Mouse (Mus musculus) liver, embryonic 16.5 days (tissue): Measurements from ENCODE around the gene Smn1. TPM values are rescaled to one million over a fixed set of nuclear protein-coding genes. Genes with fewer than 3 reads are reported as not detected.
A peak's percentile ranks its signal among the peaks of the same experiment; 100 is the strongest.

Experiments
- ATAC-seq: fragments of 200-750 bp; cut with Nextera tagmentation; 2 replicates; pipeline ENCODE4 v1.8.0; 2017; ENCODE audit warnings: low read depth, mild to moderate bottlenecking, moderate number of reproducible peaks, moderate library complexity
- H3K27ac ChIP-seq: fragments of 300-500 bp; sonication (generic); 2 replicates; pipeline ENCODE4 v1.5.1; 2014; ENCODE audit warnings: mild to moderate bottlenecking, low read length
- H3K27me3 ChIP-seq: fragments of 300-500 bp; sonication (generic); 2 replicates; pipeline ENCODE4 v1.6.1; 2014; ENCODE audit warnings: low read depth, low read length, mixed read lengths; ENCODE audit not compliant: control insufficient read depth, insufficient read depth
- H3K36me3 ChIP-seq: fragments of 300-500 bp; sonication (generic); 2 replicates; pipeline ENCODE4 v1.6.1; 2014; ENCODE audit warnings: mild to moderate bottlenecking; ENCODE audit not compliant: control insufficient read depth, insufficient read depth
- H3K4me1 ChIP-seq: fragments of 300-500 bp; sonication (generic); 2 replicates; pipeline ENCODE4 v1.6.1; 2014; ENCODE audit warnings: low read depth, low read length, mixed read lengths; ENCODE audit not compliant: control insufficient read depth
- H3K4me2 ChIP-seq: fragments of 300-500 bp; sonication (generic); 2 replicates; pipeline ENCODE4 v1.6.1; 2014; ENCODE audit warnings: low read depth, low read length, mixed read lengths
- H3K4me3 ChIP-seq: fragments of 300-500 bp; sonication (generic); 2 replicates; pipeline ENCODE4 v1.5.1; 2014; ENCODE audit warnings: low read depth, mild to moderate bottlenecking, low read length
- H3K9ac ChIP-seq: fragments of 300-500 bp; sonication (generic); 2 replicates; pipeline ENCODE4 v1.6.1; 2014; ENCODE audit warnings: low read depth, low read length
- H3K9me3 ChIP-seq: fragments of 300-500 bp; sonication (generic); replicated peaks from 2 replicates; pipeline ENCODE4 v1.6.1; 2016; ENCODE audit warnings: low read length; ENCODE audit not compliant: control insufficient read depth
- WGBS: fragments of 180-500 bp; shearing (Covaris S2); extraction: QIAGEN DNeasy Blood & Tissue Kit; methylation state at CpG from one replicate; pipeline ENCODE4 v1.1.7; 2014; ENCODE audit not compliant: insufficient replicate concordance; 5-methylcytosine and 5-hydroxymethylcytosine counted together
- polyA plus RNA-seq: library from polyadenylated mRNA; unstranded; fragments of >200 nt; fragmentation: Nextera tagmentation; extraction: Ambion mirVana; gene quantifications from 2 replicates; pipeline ENCODE4 v1.2.1, GENCODE M21; 2015

The Smn1 gene
- 13.1 and 14.6 TPM in 2 replicates for polyA plus RNA-seq

DNA sequence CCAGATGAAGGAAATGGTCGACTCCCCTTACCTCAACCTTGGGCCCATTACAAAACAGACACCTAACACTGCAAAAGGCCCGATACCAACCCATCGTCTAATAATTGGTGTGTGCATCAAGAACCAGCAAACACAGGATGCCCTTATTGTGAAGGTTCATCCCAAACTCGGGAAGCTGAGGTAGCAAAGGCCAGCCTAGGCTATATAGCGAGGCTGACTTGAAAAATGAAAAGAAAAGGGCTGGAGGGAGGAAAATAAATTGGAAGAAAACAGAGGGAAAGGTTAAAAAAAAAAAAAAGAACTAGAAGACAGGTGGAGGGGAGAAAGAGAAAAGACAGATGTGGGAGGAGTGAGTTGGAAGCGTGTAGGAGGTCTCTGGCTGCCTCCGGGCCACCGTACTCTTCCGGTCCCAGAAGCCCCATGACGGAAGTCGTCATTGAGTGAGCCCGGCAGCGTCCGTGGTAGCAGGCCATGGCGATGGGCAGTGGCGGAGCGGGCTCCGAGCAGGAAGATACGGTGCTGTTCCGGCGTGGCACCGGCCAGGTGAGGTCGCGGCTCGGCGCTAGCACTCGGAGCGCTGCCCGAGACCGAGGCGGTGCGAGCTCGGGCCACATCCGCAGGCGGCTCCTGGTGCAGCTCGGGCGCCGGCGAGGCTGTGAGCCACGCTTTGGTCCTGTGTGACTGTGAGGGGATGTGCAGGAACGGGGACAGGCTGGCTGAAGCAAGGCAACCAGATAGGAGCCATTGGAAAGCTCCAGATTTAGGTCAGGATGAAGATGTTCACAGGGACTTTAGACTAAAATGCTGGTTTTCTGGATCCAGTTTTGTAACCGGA is at the start of gene Smn1:
Smn1 (plus strand) TSS at position 430 of the 835 bp plus-strand sequence.
- peak within 1 kb of the TSS; percentile 97 for H3K4me3 ChIP-seq
- H3K36me3 ChIP-seq = peaks cover 11% of the 10 kb centered on the region
- no peaks in the 10 kb centered on the region for H3K9me3 ChIP-seq
- no peaks in the 10 kb centered on the region for H3K27me3 ChIP-seq
- H3K4me2 ChIP-seq = peak within 1 kb of the TSS; percentile 83
- peak within 1 kb of the TSS; percentile 86 for H3K9ac ChIP-seq
- peak; percentile 97 for ATAC-seq
- WGBS = 4% methylated on average over 42 of the region's 42 CpGs
- peaks cover 10% of the 10 kb centered on the region for H3K4me1 ChIP-seq
- peak within 1 kb of the TSS; percentile 41; the same call in 1 of the 2 replicates for H3K27ac ChIP-seq

- H3K9ac ChIP-seq = no peak overlapping the region
- peaks cover 7% of the 10 kb centered on the region for H3K4me1 ChIP-seq
- H3K4me2 ChIP-seq = no peak overlapping the region
- H3K4me3 ChIP-seq = no peak overlapping the region
- ATAC-seq = no peak
- WGBS = 19% methylated on average over 6 of the region's 6 CpGs
- H3K27ac ChIP-seq = no peak overlapping the region
- no peaks in the 10 kb centered on the region for H3K27me3 ChIP-seq
- H3K9me3 ChIP-seq = no peaks in the 10 kb centered on the region
- peaks cover 25% of the 10 kb centered on the region for H3K36me3 ChIP-seq
These were observed 25.8 kb upstream of the Smn1 start for GRCm38 (mm10) chr13:100098808-100099207.

- Histone ChIP-seq H3K27me3 (no peaks in the 10 kb centered on the region; the same call in 1 of the 2 replicates), H3K27ac (peak overlapping the region; percentile 55), H3K4me1 (peaks cover 16% of the 10 kb centered on the region), H3K4me2 (peak overlapping the region; percentile 79), H3K4me3 (peak overlapping the region; percentile 93), H3K9ac (peak overlapping the region; percentile 92), H3K9me3 (no peaks in the 10 kb centered on the region), H3K36me3 (no peaks in the 10 kb centered on the region)
- WGBS = 1% methylated on average over 15 of the region's 15 CpGs
- ATAC-seq = peak; percentile 17
These were observed 21.5 kb upstream of the Smn1 start for GRCm38 (mm10) chr13:100103052-100103658.

GRCm38 (mm10) chr13:100103748-100104254 is 20.9 kb upstream of the Smn1 start, which contains the start of gene Bdp1:
Bdp1 (minus strand) TSS chr13:100104070.
- peaks cover 20% of the 10 kb centered on the region for H3K4me1 ChIP-seq
- under 1% methylated on average over 44 of the region's 44 CpGs for WGBS
- H3K9me3 ChIP-seq = no peaks in the 10 kb centered on the region
- H3K4me3 ChIP-seq = peak within 1 kb of the TSS; percentile 93
- H3K36me3 ChIP-seq = no peaks in the 10 kb centered on the region
- no peaks in the 10 kb centered on the region; the same call in 1 of the 2 replicates for H3K27me3 ChIP-seq
- peak within 1 kb of the TSS; percentile 55 for H3K27ac ChIP-seq
- H3K4me2 ChIP-seq = peak within 1 kb of the TSS; percentile 79
- ATAC-seq = peak; percentile 81
- peak within 1 kb of the TSS; percentile 92 for H3K9ac ChIP-seq

- Histone ChIP-seq H3K9ac (peak within 1 kb of the TSS; percentile 71), H3K4me2 (peak within 1 kb of the TSS; percentile 97), H3K27ac (no peak within 1 kb of the TSS; the same call in 1 of the 2 replicates), H3K4me1 (peaks cover 13% of the 10 kb centered on the region), H3K4me3 (peak within 1 kb of the TSS; percentile 73), H3K36me3 (no peaks in the 10 kb centered on the region), H3K27me3 (no peaks in the 10 kb centered on the region; the same call in 1 of the 2 replicates), H3K9me3 (no peaks in the 10 kb centered on the region)
- under 1% methylated on average over 75 of the region's 76 CpGs for WGBS
- peak; percentile 40 for ATAC-seq
These were observed 16.8 kb upstream of the Smn1 start, which contains the start of gene Serf1 for GRCm38 (mm10) chr13:100107652-100108472. Serf1 (plus strand) TSS chr13:100108012.

DNA sequence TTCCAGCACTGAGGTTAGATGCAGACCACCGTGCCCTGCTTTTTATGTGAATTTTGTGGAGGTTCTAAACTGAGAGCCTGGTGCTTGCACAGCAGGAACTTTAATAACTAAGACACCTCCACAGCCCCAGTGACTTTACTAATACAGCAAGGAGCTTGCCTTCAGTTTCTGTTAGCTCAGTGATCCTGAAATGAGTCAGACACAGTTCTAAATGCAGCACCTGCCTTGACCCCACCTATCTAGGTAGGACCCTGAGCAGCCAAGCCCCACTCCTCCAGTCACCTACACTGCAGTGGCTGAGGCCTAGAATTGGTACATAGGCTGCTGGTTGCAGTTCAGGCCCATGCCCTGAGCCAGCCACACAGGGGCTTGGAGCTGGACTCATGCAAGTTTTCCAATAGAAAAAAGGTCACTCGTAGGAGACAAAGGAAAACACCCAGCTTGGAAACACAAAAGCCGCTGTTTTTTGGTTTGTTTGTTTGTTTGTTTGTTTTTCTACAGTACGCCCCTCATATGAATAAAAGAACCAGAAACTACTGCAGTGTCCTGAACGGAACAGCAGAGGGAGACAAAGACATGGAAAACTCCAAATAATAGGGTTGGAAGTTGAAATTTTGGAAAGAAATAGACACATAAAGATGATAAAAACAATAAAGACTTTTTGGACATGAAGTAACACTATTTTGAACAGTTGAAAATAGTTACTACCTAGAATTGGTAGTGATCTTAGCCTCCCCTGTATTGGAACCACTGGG is 12.3 kb upstream of the Smn1 start:
- Histone ChIP-seq H3K4me3 (no peak overlapping the region), H3K9ac (no peak overlapping the region), H3K27me3 (no peaks in the 10 kb centered on the region), H3K4me1 (peaks cover 10% of the 10 kb centered on the region), H3K27ac (no peak overlapping the region), H3K9me3 (no peaks in the 10 kb centered on the region), H3K36me3 (no peaks in the 10 kb centered on the region), H3K4me2 (no peak overlapping the region)
- no peak for ATAC-seq
- 30% methylated on average over 5 of the region's 5 CpGs for WGBS

DNA sequence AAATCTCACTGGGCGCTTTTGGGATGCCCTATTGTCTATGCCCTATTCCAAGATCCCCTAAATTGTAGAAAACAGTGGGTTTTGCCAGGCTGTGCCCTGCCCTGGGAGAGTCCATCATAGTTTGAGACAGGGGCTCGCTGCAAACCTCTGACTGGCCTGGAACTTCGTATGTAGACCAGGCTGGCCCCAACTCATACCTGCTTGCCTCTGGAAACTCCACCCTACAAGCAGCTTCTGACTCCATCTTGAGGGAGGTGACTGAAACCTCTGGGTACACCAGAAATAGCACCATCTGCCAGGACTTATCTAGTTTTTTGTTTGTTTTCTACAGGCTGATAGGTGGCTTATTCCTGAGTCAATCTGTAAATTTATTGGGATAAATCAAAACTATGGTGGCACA is 682 bp upstream of the Smn1 start:
- H3K27ac ChIP-seq = no peak overlapping the region
- no peaks in the 10 kb centered on the region for H3K9me3 ChIP-seq
- H3K4me1 ChIP-seq = peaks cover 10% of the 10 kb centered on the region
- peak overlapping the region; percentile 97 for H3K4me3 ChIP-seq
- H3K27me3 ChIP-seq = no peaks in the 10 kb centered on the region
- H3K9ac ChIP-seq = no peak overlapping the region
- peak overlapping the region; percentile 83 for H3K4me2 ChIP-seq
- ATAC-seq = no peak
- H3K36me3 ChIP-seq = peaks cover 10% of the 10 kb centered on the region
- WGBS = 75% methylated on average over 3 of the region's 3 CpGs

DNA sequence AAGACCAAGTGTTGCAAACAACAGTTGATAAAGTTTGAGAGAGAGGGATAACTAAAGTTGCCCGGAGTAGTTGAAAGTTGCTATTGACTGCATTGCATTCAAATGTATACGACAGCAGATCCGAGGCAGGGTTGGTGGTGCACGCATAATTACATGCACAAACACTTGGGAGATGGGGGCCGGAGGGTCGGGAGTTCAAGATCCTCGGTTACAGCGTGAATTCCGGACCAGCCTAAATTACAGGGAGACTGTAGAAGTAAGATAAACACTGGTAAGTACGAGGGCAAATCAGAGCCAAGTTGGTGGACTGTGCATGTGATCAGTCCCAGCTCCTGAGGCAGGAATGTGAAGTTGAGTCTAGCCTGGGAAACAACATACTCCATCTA is 599 bp downstream of the Smn1 start:
- H3K4me3 ChIP-seq = peak overlapping the region; percentile 97
- ATAC-seq = no peak
- H3K27me3 ChIP-seq = no peaks in the 10 kb centered on the region
- peak overlapping the region; percentile 86 for H3K9ac ChIP-seq
- H3K4me1 ChIP-seq = peaks cover 10% of the 10 kb centered on the region
- 0 out of 2 replicates have a peak overlapping the region, but pooled peaks have one; percentile 41 for H3K27ac ChIP-seq
- H3K4me2 ChIP-seq = peak overlapping the region; percentile 83
- WGBS = under 1% methylated on average over 10 of the region's 10 CpGs
- H3K36me3 ChIP-seq = peaks cover 11% of the 10 kb centered on the region
- no peaks in the 10 kb centered on the region for H3K9me3 ChIP-seq
